Mouse (Mus musculus): Measurements from ENCODE around the gene Osmr.

- no peak for TF ChIP-seq POLR2A (IDR thresholded peaks at IDR 0.05; ENCODE audit: borderline replicate concordance, low read depth, low read length)
- TF ChIP-seq CTCF (IDR thresholded peaks at IDR 0.05; ENCODE audit: low read depth, low read length) = no peak
Observed at GRCm38 (mm10) chr15:6883091-6883490, 8.3 kb upstream of the Osmr start.

Data from bone marrow macrophage, adult 2 months (primary cell).